Mouse (Mus musculus) midbrain, embryonic 12.5 days (tissue): ENCODE data around the gene Celf6. TPM values are rescaled to one million over a fixed set of nuclear protein-coding genes. Genes with fewer than 3 reads are reported as not detected.

ENCODE experiments used
- ATAC-seq: fragments of 200-750 bp; cut with Nextera tagmentation; 2 replicates; pipeline ENCODE4 v1.8.0; 2017; ENCODE audit warnings: low read depth, moderate TSS enrichment, moderate library complexity; ENCODE audit not compliant: low FRiP score
- H3K27ac ChIP-seq: fragments of 300-500 bp; sonication (generic); replicated peaks from 2 replicates; pipeline ENCODE4 v1.5.1; 2016; ENCODE audit warnings: mild to moderate bottlenecking
- H3K27me3 ChIP-seq: fragments of 300-500 bp; sonication (generic); 2 replicates; pipeline ENCODE4 v1.6.1; 2016; ENCODE audit warnings: mild to moderate bottlenecking
- H3K36me3 ChIP-seq: fragments of 300-500 bp; sonication (generic); 2 replicates; pipeline ENCODE4 v1.6.1; 2016
- H3K4me1 ChIP-seq: fragments of 300-500 bp; sonication (generic); 2 replicates; pipeline ENCODE4 v1.6.1; 2016
- H3K4me2 ChIP-seq: fragments of 300-500 bp; sonication (generic); replicated peaks from 2 replicates; pipeline ENCODE4 v1.6.1; 2016; ENCODE audit warnings: mild to moderate bottlenecking, moderate library complexity
- H3K4me3 ChIP-seq: fragments of 300-500 bp; sonication (generic); 2 replicates; pipeline ENCODE4 v1.5.1; 2016; ENCODE audit warnings: mild to moderate bottlenecking
- H3K9ac ChIP-seq: fragments of 300-500 bp; sonication (generic); replicated peaks from 2 replicates; pipeline ENCODE4 v1.6.1; 2016; ENCODE audit warnings: mild to moderate bottlenecking, moderate library complexity
- H3K9me3 ChIP-seq: fragments of 300-500 bp; sonication (generic); 2 replicates; pipeline ENCODE4 v1.6.1; 2016; ENCODE audit warnings: mild to moderate bottlenecking
- WGBS: fragments of 180-500 bp; shearing (Covaris S2); methylation state at CpG from one replicate; pipeline ENCODE4 v1.1.7; 2016; 5-methylcytosine and 5-hydroxymethylcytosine counted together
- polyA plus RNA-seq: library from polyadenylated mRNA; unstranded; fragments of >200 nt; fragmentation: Nextera tagmentation; extraction: Ambion mirVana; gene quantifications from 2 replicates; pipeline ENCODE4 v1.2.1, GENCODE M21; 2016

Gene Celf6
- polyA plus RNA-seq, 1 experiment from 2014 or later: 22.1 TPM

- ATAC-seq: no peak
- Histone ChIP-seq H3K36me3 (peaks cover 50% of the 10 kb centered on the region), H3K9ac (no peak overlapping the region)
These were observed 72.2 kb downstream of the Celf6 start for GRCm38 (mm10) chr9:59649911-59650310.

GRCm38 (mm10) chr9:59653371-59653770 lies 75.7 kb downstream of the Celf6 start:
- no peak for ATAC-seq
- Histone ChIP-seq H3K4me3 (no peak overlapping the region), H3K4me2 (no peak overlapping the region), H3K4me1 (peaks cover 4% of the 10 kb centered on the region), H3K27ac (no peak overlapping the region), H3K27me3 (no peaks in the 10 kb centered on the region), H3K36me3 (peaks cover 33% of the 10 kb centered on the region), H3K9ac (no peak overlapping the region), H3K9me3 (no peaks in the 10 kb centered on the region)
- WGBS: 39% methylated on average over 3 of the region's 3 CpGs

More at GRCm38 (mm10) chr9:59649911-59650310, 72.2 kb downstream of the Celf6 start:
- Histone ChIP-seq H3K4me3 (no peak overlapping the region), H3K9me3 (no peaks in the 10 kb centered on the region), H3K27me3 (no peaks in the 10 kb centered on the region), H3K4me2 (no peak overlapping the region), H3K27ac (no peak overlapping the region), H3K4me1 (no peaks in the 10 kb centered on the region)
- WGBS: 97% methylated on average over 4 of the region's 4 CpGs

- Histone ChIP-seq H3K4me3 (no peak overlapping the region), H3K36me3 (peaks cover 22% of the 10 kb centered on the region), H3K27me3 (no peaks in the 10 kb centered on the region), H3K27ac (no peak overlapping the region), H3K4me1 (peaks cover 15% of the 10 kb centered on the region), H3K9me3 (no peaks in the 10 kb centered on the region), H3K9ac (no peak overlapping the region), H3K4me2 (no peak overlapping the region)
- WGBS: 88% methylated on average over 2 of the region's 2 CpGs
- ATAC-seq: no peak
These were observed 76.8 kb downstream of the Celf6 start for GRCm38 (mm10) chr9:59654450-59654983.

- H3K9ac ChIP-seq: peak within 1 kb of the TSS; percentile 92
- H3K4me3 ChIP-seq: peak within 1 kb of the TSS; percentile 88
- peak; percentile 89 for ATAC-seq
- no peaks in the 10 kb centered on the region for H3K27me3 ChIP-seq
- H3K4me2 ChIP-seq: peak within 1 kb of the TSS; percentile 67
- no peaks in the 10 kb centered on the region for H3K9me3 ChIP-seq
- H3K36me3 ChIP-seq: peaks cover 19% of the 10 kb centered on the region
- under 1% methylated on average over 42 of the region's 46 CpGs for WGBS
- peak within 1 kb of the TSS; percentile 98 for H3K27ac ChIP-seq
- peaks cover 31% of the 10 kb centered on the region for H3K4me1 ChIP-seq
These were observed 78.4 kb downstream of the Celf6 start, which contains the start of gene Pkm for GRCm38 (mm10) chr9:59655958-59656634. TSS of gene Pkm (plus strand) at chr9:59656368.

Other genes starting within 250 kb of the Celf6 start
- 25.1 and 29.5 TPM in 2 replicates for gene Bbs4, start 224.4 kb upstream of the Celf6 start, polyA plus RNA-seq
- gene Arih1, start 91.3 kb upstream of the Celf6 start, polyA plus RNA-seq: 24.0 and 28.5 TPM in 2 replicates
- 45.5 and 47.7 TPM in 2 replicates for gene Hexa, start 38.4 kb upstream of the Celf6 start, polyA plus RNA-seq
- gene Tmem202, start 38.1 kb upstream of the Celf6 start, polyA plus RNA-seq: 0.21 TPM in 1 of 2 replicates, not detected in the other
- 117 and 126 TPM in 2 replicates for gene Parp6, start 39.4 kb downstream of the Celf6 start, polyA plus RNA-seq
- 1,621 and 1,694 TPM in 2 replicates for gene Pkm, start 78.5 kb downstream of the Celf6 start, polyA plus RNA-seq
- gene Gramd2, start 102.2 kb downstream of the Celf6 start, polyA plus RNA-seq: 0.38 and 0.40 TPM in 2 replicates
- 17.1 and 17.5 TPM in 2 replicates for gene Senp8, start 172.8 kb downstream of the Celf6 start, polyA plus RNA-seq
- gene Myo9a, start 173.0 kb downstream of the Celf6 start, polyA plus RNA-seq: 22.9 and 26.2 TPM in 2 replicates